Mouse (Mus musculus) bone marrow, adult 2 months (tissue): Measurements from ENCODE around the gene Slc6a21. TPM values are rescaled to one million over a fixed set of nuclear protein-coding genes. Genes with fewer than 3 reads are reported as not detected.

ENCODE experiments used
- H3K27ac ChIP-seq: fragments of 200-500 bp; 2 replicates; pipeline ENCODE4 v1.5.1; 2012; ENCODE audit warnings: low read depth, mild to moderate bottlenecking, control low read depth, inconsistent platforms, low read length; ENCODE audit not compliant: control insufficient read depth, poor library complexity, insufficient read depth
- H3K4me1 ChIP-seq: fragments of 200-500 bp; 2 replicates; pipeline ENCODE4 v1.6.1; 2011; ENCODE audit warnings: low read length; ENCODE audit not compliant: control insufficient read depth, insufficient read depth
- H3K4me3 ChIP-seq: fragments of 200-500 bp; replicated peaks from 2 replicates; pipeline ENCODE3; 2011; ENCODE audit warnings: mild to moderate bottlenecking, low read depth, low read length, control low read depth; ENCODE audit not compliant: control insufficient read depth
- CTCF ChIP-seq: fragments of 200-500 bp; IDR thresholded peaks from 2 replicates; pipeline ENCODE4 v1.5.1; 2011; ENCODE audit warnings: low read length, control low read depth; ENCODE audit not compliant: control insufficient read depth, insufficient read depth
- POLR2A ChIP-seq: fragments of 200-500 bp; IDR thresholded peaks from 2 replicates; pipeline ENCODE4 v1.6.1; 2011; ENCODE audit warnings: low read depth, mild to moderate bottlenecking, control low read depth, low read length, borderline replicate concordance; ENCODE audit not compliant: control insufficient read depth
- WGBS: fragments of 180-500 bp; shearing (Covaris S2); methylation state at CpG from one replicate; pipeline ENCODE4 v1.1.7; 2018; 5-methylcytosine and 5-hydroxymethylcytosine counted together
- polyA plus RNA-seq: library from polyadenylated mRNA; stranded (reverse); fragments of >200 nt; gene quantifications from 2 replicates; pipeline ENCODE4 v1.2.4, GENCODE M21; 2011; ENCODE audit warnings: low replicate concordance; ENCODE audit not compliant: missing spikeins, insufficient read depth, insufficient read length

The Slc6a21 gene
- polyA plus RNA-seq, 1 experiment, result not detected

DNA sequence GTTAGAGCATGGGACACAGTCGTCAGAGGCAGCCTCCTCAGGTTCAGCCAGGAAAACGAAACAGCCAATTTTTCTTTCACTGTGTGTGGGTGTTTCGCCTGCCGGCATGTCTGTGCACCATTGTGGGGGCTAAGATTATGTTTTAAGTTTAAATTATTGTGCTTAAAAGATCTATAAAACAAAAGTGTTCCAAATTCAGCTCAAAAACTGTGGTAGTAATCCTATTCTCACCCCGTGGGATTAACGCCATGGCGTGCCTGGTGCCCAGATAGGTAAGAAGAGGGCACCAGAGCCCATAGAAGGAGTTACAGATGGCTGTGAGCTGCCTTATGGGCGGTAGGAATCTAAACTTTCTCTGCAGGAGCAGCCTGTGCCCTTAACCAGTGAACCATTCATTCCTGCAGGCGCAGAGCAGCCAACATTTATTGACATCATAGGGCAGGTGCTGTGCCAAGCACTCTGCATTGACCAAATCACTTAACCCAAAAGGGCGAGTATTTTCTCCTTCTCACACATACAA lies 37.9 kb downstream of the Slc6a21 start:
- TF ChIP-seq POLR2A (no peak), CTCF (no peak)
- no peak overlapping the region for H3K27ac ChIP-seq
- 79% methylated on average over 10 of the region's 10 CpGs for WGBS

DNA sequence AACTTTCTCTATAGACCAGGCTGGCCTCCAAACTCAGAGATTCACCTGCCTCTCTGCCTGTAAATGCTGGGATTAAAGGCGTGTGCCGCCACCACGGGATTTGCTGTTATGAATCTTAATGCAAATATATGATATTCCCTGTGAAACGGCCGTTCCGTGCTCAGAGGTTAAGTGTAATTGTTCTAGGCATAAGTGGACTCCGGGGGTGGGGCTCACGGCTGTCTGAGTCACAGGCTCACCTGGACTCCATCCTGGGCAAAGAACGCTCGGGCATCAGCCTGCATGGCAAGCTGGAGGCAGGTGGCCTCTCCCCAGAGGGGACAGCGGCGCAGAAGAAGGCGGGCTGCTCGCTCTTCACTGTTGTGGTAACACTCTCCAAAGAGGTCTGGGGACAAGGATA lies 39.2 kb downstream of the Slc6a21 start:
- no peaks in the 10 kb centered on the region for H3K4me1 ChIP-seq
- 88% methylated on average over 14 of the region's 14 CpGs for WGBS
- no peak overlapping the region for H3K27ac ChIP-seq
- TF ChIP-seq CTCF (no peak), POLR2A (no peak)
- no peak overlapping the region for H3K4me3 ChIP-seq

More for the DNA sequence above, 37.9 kb downstream of the Slc6a21 start:
- H3K4me3 ChIP-seq, result no peak overlapping the region
- H3K4me1 ChIP-seq, result no peaks in the 10 kb centered on the region

DNA sequence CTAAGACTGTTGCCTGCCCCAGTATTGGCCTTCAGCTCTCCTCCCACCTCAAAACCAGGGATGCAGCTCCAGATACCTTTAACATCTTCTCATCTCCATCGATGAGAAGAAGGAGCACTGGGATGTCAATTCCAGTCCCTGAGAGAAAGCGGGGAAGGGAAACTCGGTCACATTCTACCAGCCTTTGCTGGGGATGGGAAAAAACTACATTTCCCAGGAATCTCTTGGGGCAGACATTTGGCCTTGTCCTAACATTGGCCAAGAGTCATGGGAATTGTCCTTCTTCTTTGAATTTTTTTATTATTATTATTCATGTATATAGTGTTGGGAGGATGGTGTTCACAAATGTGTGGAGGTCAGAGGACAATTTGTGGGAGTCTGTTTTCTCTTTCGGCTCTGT lies 44.9 kb downstream of the Slc6a21 start:
- Histone ChIP-seq H3K27ac (no peak overlapping the region), H3K4me3 (no peak overlapping the region), H3K4me1 (no peaks in the 10 kb centered on the region)
- 84% methylated on average over 4 of the region's 4 CpGs for WGBS
- TF ChIP-seq CTCF (no peak), POLR2A (no peak)

DNA sequence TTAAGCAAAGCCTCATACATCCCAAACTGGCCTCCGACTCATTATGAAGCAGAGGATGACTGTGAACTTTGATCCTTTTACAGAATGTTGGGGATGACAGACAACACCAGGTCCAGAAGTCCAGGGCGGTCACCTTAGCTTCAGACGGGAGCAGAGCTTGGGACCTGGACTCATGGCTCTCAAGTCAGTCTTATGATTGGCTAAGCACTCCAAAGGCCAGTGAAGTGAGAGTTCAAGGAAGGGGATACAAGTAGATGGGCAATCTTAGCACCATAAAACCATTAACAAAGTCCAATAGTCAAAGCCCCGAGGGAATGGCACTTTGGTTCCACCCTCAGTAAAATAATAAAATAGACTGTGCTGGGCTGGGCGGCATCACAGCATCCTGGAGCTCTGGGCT lies 45.8 kb downstream of the Slc6a21 start:
- no peak overlapping the region for H3K4me3 ChIP-seq
- TF ChIP-seq CTCF (no peak), POLR2A (no peak)
- H3K27ac ChIP-seq, result no peak overlapping the region
- WGBS, result 79% methylated on average over 5 of the region's 5 CpGs
- H3K4me1 ChIP-seq, result no peaks in the 10 kb centered on the region

DNA sequence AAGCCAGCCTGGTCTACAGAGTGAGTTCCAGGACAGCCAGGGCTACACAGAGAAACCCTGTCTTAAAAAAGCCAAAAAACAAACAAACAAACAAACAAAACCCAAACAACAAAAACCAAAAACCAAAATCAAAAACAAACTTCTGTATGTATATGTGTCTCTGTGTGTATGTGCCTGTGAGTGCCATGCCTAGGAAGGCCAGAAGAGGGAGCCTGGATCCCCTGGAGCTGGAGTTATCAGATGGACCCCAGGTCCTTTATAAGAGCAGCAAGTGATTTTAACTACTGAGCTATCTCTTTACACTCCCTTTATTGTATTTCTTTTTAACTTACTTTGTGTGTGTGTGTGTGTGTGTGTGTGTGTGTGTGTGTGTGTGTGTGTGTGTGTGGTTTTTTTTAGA lies 48.5 kb downstream of the Slc6a21 start:
- Histone ChIP-seq H3K4me1 (no peaks in the 10 kb centered on the region), H3K4me3 (no peak overlapping the region), H3K27ac (no peak overlapping the region)
- no peak for TF ChIP-seq POLR2A

DNA sequence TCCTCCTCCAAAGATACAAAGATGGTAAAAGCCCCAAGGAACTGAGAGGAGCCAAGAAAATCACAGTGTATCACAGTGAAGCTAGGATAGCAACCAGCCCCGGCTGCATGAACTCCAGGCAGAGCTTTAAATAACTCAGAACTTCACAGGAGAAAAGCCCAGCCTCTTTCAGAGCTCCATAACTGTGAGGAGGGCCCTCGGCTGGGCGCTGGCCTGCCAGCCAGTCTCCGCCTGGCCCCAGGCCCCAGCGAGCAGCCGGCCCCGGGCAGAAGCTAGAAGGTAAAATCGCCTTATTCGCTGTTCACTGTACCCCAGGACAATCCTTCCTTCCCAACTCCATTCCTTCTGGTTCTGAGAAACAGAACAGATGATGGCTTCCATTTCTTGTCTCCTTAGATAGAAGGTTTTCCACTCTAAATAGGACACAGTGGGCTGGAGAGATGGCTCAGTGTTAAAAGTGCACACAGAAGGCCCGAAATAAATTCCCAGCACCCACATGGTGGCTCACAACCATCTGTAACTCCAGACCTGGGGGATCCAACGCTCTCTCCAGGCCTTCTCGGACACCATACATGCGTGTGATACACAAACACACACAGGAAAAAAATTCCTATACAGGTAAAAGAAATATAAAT lies 51.6 kb downstream of the Slc6a21 start:
- no peak overlapping the region for H3K27ac ChIP-seq
- no peak overlapping the region for H3K4me3 ChIP-seq
- 89% methylated on average over 13 of the region's 13 CpGs for WGBS
- H3K4me1 ChIP-seq, result no peaks in the 10 kb centered on the region
- TF ChIP-seq CTCF, result no peak
- no peak for TF ChIP-seq POLR2A

DNA sequence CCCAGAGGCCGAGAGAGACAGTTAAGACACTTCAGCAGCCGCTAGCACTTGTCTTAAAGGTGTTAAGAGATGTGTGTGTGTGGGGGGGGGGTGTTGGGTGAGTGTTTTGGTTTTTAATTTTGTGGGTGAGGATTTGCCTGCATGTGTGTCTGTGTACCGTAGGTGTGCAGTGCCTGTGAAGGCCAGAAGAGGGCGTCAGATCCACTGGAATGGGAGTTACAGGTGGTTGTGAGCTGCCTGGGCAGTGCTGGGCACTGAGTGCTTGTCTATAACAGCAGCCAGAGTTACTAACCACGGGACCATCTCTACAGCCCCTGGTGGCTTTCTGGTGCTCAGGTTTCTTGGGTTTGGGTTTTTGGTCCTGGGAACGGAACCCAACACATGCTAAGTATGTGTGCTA lies 54.2 kb downstream of the Slc6a21 start:
- no peak for TF ChIP-seq CTCF
- TF ChIP-seq POLR2A, result no peak
- no peak overlapping the region for H3K27ac ChIP-seq
- no peaks in the 10 kb centered on the region for H3K4me1 ChIP-seq
- WGBS, result 85% methylated on average over 6 of the region's 6 CpGs
- H3K4me3 ChIP-seq, result no peak overlapping the region

DNA sequence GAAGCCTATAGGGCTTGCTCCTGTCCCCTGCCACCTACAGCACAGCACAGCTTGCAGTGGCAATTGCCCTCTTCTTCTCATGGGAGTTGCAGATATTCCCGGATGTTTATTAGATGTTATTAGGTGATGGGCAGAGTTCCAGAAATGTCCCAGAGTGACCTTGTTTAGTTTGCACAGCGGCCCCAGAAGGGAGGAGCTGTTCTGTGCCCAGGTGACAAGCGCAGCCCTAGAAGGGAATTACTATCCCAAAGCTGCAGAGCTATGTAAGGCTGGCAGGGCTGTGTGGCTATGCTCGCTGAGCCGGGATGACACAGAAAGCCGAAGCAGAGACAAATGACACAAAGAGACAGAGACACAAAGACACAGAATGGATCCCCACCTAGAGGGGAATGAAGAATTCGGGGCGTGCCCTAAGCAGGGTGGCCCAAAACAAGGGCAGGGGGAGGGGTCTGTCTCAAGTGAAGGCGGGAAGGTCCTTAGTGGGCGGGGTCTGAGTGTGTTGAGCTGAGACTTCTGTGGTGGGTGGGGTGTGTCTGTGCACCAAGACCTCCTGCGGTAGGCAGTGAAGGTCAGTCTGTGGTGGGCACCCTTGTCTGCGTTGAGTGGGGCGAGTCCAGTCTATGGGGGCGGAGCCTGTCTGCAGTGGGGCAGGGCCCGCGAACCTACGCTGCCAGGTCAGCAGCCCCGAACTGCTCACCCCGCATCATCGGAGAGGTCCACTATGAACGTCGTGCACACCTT lies 55.5 kb downstream of the Slc6a21 start:
- 11% methylated on average over 22 of the region's 22 CpGs for WGBS
- Histone ChIP-seq H3K4me1 (no peaks in the 10 kb centered on the region), H3K4me3 (peak overlapping the region; percentile 55), H3K27ac (no peak overlapping the region)
- TF ChIP-seq CTCF, result no peak
- no peak for TF ChIP-seq POLR2A
